Mouse (Mus musculus) lung, embryonic 14.5 days (tissue): ENCODE results near the gene Madcam1. TPM values are rescaled to one million over a fixed set of nuclear protein-coding genes. Genes with fewer than 3 reads are reported as not detected.
A peak's percentile ranks its signal among the peaks of the same experiment; 100 is the strongest.

Experiments used
- ATAC-seq: fragments of 200-750 bp; cut with Nextera tagmentation; 2 replicates; pipeline ENCODE4 v1.8.0; 2017; ENCODE audit warnings: mild to moderate bottlenecking, moderate TSS enrichment, moderate library complexity; ENCODE audit not compliant: insufficient read depth
- DNase-seq: peaks from one replicate; pipeline ENCODE4 v3.0.0-alpha.2; 2015
- H3K27ac ChIP-seq: fragments of 300-500 bp; sonication (generic); 2 replicates; pipeline ENCODE4 v1.5.1; 2014; ENCODE audit warnings: low read depth, mild to moderate bottlenecking, moderate library complexity
- H3K27me3 ChIP-seq: fragments of 300-500 bp; sonication (generic); 2 replicates; pipeline ENCODE4 v1.6.1; 2014; ENCODE audit warnings: low read length, control low read depth; ENCODE audit not compliant: insufficient read depth
- H3K36me3 ChIP-seq: fragments of 300-500 bp; sonication (generic); 2 replicates; pipeline ENCODE4 v1.6.1; 2014; ENCODE audit warnings: control low read depth; ENCODE audit not compliant: insufficient read depth
- H3K4me1 ChIP-seq: fragments of 300-500 bp; sonication (generic); 2 replicates; pipeline ENCODE4 v1.6.1; 2014; ENCODE audit warnings: antibody characterized with exemption, control low read depth; ENCODE audit not compliant: insufficient read depth
- H3K4me2 ChIP-seq: fragments of 300-500 bp; sonication (generic); 2 replicates; pipeline ENCODE4 v1.6.1; 2014; ENCODE audit warnings: mild to moderate bottlenecking
- H3K4me3 ChIP-seq: fragments of 300-500 bp; sonication (generic); 2 replicates; pipeline ENCODE4 v1.5.1; 2014; ENCODE audit warnings: low read depth, low read length
- H3K9ac ChIP-seq: fragments of 300-500 bp; sonication (generic); 2 replicates; pipeline ENCODE4 v1.6.1; 2014
- H3K9me3 ChIP-seq: fragments of 300-500 bp; sonication (generic); 2 replicates; pipeline ENCODE4 v1.6.1; 2016; ENCODE audit warnings: low read depth, low read length, control low read depth
- CTCF ChIP-seq: IDR thresholded peaks from 2 replicates; pipeline ENCODE4 v1.5.1; 2016; ENCODE audit warnings: antibody characterized with exemption, low read depth
- WGBS: fragments of 180-500 bp; shearing (Covaris S2); extraction: QIAGEN DNeasy Blood & Tissue Kit; methylation state at CpG from one replicate; pipeline ENCODE4 v1.1.7; 2014; 5-methylcytosine and 5-hydroxymethylcytosine counted together
- polyA plus RNA-seq: library from polyadenylated mRNA; unstranded; fragments of >200 nt; fragmentation: Nextera tagmentation; extraction: Ambion mirVana; gene quantifications from 2 replicates; pipeline ENCODE4 v1.2.1, GENCODE M21; 2014

Madcam1 gene
- polyA plus RNA-seq, 1 experiment from 2014 or later: 1.2 TPM

DNA sequence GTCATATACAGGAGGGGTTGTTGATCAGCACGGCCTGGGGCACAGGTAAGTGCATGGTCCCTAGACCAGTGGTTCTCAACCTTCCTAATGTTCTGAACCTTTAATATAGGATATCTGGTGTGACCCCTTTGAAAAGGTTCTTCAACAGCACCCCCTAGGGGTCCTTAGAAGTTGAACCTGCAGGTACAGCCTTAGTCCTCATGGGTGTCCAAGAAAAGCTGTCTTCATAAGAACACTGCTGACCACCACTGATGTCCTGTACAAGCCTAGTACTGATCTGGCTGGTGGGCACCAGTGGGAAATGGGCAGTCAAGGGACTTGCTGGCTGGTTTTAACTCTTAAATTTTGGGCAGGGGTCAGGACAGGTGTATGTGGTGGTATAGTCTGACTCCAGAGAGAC, 47.7 kb downstream of the Madcam1 start:
- Histone ChIP-seq H3K9me3 (no peaks in the 10 kb centered on the region), H3K27ac (no peak overlapping the region), H3K4me3 (no peak overlapping the region), H3K9ac (no peak overlapping the region), H3K27me3 (peaks cover 21% of the 10 kb centered on the region), H3K4me2 (no peak overlapping the region), H3K36me3 (peaks cover 49% of the 10 kb centered on the region), H3K4me1 (0 out of 2 replicates have a peak, but pooled peaks cover under 1% of the 10 kb centered on the region)
- ATAC-seq (0 out of 2 replicates have a peak, but pooled peaks have one; percentile 4), DNase-seq (no peak)
- 79% methylated on average over 1 of the region's 1 CpGs for WGBS
- TF ChIP-seq CTCF: peak; percentile 52

GRCm38 (mm10) chr10:79712499-79713126, 48.3 kb downstream of the Madcam1 start:
- 0 out of 2 replicates have a peak, but pooled peaks cover 4% of the 10 kb centered on the region for H3K4me1 ChIP-seq
- no peaks in the 10 kb centered on the region for H3K9me3 ChIP-seq
- no peak overlapping the region for H3K9ac ChIP-seq
- ATAC-seq: peak; percentile 63; the same call in 1 of the 2 replicates
- no peak overlapping the region for H3K4me3 ChIP-seq
- H3K27me3 ChIP-seq: peaks cover 27% of the 10 kb centered on the region
- peaks cover 44% of the 10 kb centered on the region for H3K36me3 ChIP-seq
- DNase-seq: peak; percentile 88
- peak; percentile 79 for TF ChIP-seq CTCF
- H3K4me2 ChIP-seq: no peak overlapping the region
- no peak overlapping the region for H3K27ac ChIP-seq
- WGBS: 15% methylated on average over 4 of the region's 6 CpGs

- Histone ChIP-seq H3K4me3 (no peak overlapping the region), H3K27ac (no peak overlapping the region), H3K4me1 (0 out of 2 replicates have a peak, but pooled peaks cover 4% of the 10 kb centered on the region), H3K9me3 (no peaks in the 10 kb centered on the region), H3K36me3 (peaks cover 39% of the 10 kb centered on the region), H3K27me3 (peaks cover 32% of the 10 kb centered on the region), H3K9ac (no peak overlapping the region), H3K4me2 (no peak overlapping the region)
- WGBS: 24% methylated on average over 1 of the region's 1 CpGs
- TF ChIP-seq CTCF: no peak
- ATAC-seq (no peak), DNase-seq (no peak)
These were observed 48.8 kb downstream of the Madcam1 start for GRCm38 (mm10) chr10:79713163-79713562.

DNA sequence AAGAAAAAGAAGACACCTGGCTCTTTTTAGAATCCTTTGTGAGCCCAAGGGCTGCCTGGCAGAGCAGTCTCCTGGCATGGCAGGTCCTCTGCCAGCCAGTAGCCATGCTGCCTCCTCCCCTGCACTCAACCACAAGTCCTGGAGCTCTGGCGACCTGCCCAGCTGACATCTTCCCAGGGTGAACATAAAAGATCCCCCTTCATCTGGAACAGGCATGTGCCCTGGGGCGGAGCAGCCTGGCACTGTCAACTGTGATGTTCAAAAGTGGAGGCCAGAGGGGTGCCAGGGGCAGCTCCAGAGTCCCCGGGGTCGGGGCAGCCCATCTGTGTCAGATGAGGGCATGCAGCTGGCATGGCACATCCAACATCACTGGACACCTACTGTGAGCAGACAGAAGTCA, 50.6 kb downstream of the Madcam1 start:
- no peak for TF ChIP-seq CTCF
- no peak for DNase-seq
- WGBS: 55% methylated on average over 4 of the region's 4 CpGs
- H3K4me1 ChIP-seq: 0 out of 2 replicates have a peak, but pooled peaks cover 4% of the 10 kb centered on the region
- no peak overlapping the region for H3K4me2 ChIP-seq
- H3K4me3 ChIP-seq: no peak overlapping the region
- no peak overlapping the region for H3K27ac ChIP-seq
- H3K9me3 ChIP-seq: no peaks in the 10 kb centered on the region
- ATAC-seq: no peak
- peaks cover 23% of the 10 kb centered on the region for H3K36me3 ChIP-seq
- H3K9ac ChIP-seq: no peak overlapping the region
- H3K27me3 ChIP-seq: peaks cover 41% of the 10 kb centered on the region

- 1% methylated on average over 54 of the region's 91 CpGs for WGBS
- Histone ChIP-seq H3K36me3 (peaks cover 9% of the 10 kb centered on the region), H3K27me3 (peaks cover 41% of the 10 kb centered on the region), H3K4me3 (peak within 1 kb of the TSS; percentile 55), H3K9me3 (no peaks in the 10 kb centered on the region), H3K4me1 (0 out of 2 replicates have a peak, but pooled peaks cover 4% of the 10 kb centered on the region), H3K4me2 (peak within 1 kb of the TSS; percentile 96), H3K9ac (no peak within 1 kb of the TSS; the same call in 1 of the 2 replicates), H3K27ac (no peak within 1 kb of the TSS)
- ATAC-seq (peak; percentile 16; the same call in 1 of the 2 replicates), DNase-seq (no peak)
- no peak for TF ChIP-seq CTCF
These were observed 52.1 kb downstream of the Madcam1 start, which contains the start of gene Hcn2 for GRCm38 (mm10) chr10:79716254-79716987. Gene Hcn2, plus strand, starts transcription at chr10:79716634.

DNA sequence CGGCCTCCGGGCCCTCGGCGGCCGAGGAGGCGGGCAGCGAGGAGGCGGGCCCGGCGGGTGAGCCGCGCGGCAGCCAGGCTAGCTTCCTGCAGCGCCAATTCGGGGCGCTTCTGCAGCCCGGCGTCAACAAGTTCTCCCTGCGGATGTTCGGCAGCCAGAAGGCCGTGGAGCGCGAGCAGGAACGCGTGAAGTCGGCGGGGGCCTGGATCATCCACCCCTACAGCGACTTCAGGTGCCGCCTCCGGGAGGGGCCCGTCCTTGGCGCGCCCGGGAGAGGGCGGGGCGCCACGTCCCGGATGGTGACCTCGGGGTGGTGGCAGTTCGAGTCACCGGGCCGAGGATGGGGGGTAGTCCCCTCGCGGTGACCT, 52.6 kb downstream of the Madcam1 start:
- DNase-seq (no peak), ATAC-seq (no peak)
- no peak overlapping the region; the same call in 1 of the 2 replicates for H3K9ac ChIP-seq
- peak overlapping the region; percentile 55 for H3K4me3 ChIP-seq
- peak overlapping the region; percentile 96 for H3K4me2 ChIP-seq
- H3K27ac ChIP-seq: no peak overlapping the region
- 0 out of 2 replicates have a peak, but pooled peaks cover 4% of the 10 kb centered on the region for H3K4me1 ChIP-seq
- no peak for TF ChIP-seq CTCF
- peaks cover 41% of the 10 kb centered on the region for H3K27me3 ChIP-seq
- H3K36me3 ChIP-seq: peaks cover 3% of the 10 kb centered on the region
- under 1% methylated on average over 37 of the region's 44 CpGs for WGBS
- H3K9me3 ChIP-seq: no peaks in the 10 kb centered on the region

GRCm38 (mm10) chr10:79717640-79718357, 53.4 kb downstream of the Madcam1 start:
- peaks cover 41% of the 10 kb centered on the region for H3K27me3 ChIP-seq

More at GRCm38 (mm10) chr10:79717640-79718357, 53.4 kb downstream of the Madcam1 start:
- ATAC-seq (no peak), DNase-seq (peak; percentile 94)
- peak overlapping the region; percentile 55 for H3K4me3 ChIP-seq
- H3K9ac ChIP-seq: no peak overlapping the region
- TF ChIP-seq CTCF: no peak
- peak overlapping the region; percentile 96 for H3K4me2 ChIP-seq
- 0 out of 2 replicates have a peak, but pooled peaks cover 4% of the 10 kb centered on the region for H3K4me1 ChIP-seq
- no peaks in the 10 kb centered on the region for H3K36me3 ChIP-seq
- WGBS: 3% methylated on average over 43 of the region's 43 CpGs
- no peak overlapping the region for H3K27ac ChIP-seq
- H3K9me3 ChIP-seq: no peaks in the 10 kb centered on the region

Other genes starting within 250 kb of the Madcam1 start
- not detected in 2 replicates for gene Vmn2r83, start 195.8 kb upstream of the Madcam1 start, polyA plus RNA-seq
- 34.9 and 37.1 TPM in 2 replicates for gene Plpp2, start 130.8 kb upstream of the Madcam1 start, polyA plus RNA-seq
- 49.6 and 55.3 TPM in 2 replicates for gene Mier2, start 109.4 kb upstream of the Madcam1 start, polyA plus RNA-seq
- not detected in 2 replicates for gene Theg, start 77.2 kb upstream of the Madcam1 start, polyA plus RNA-seq
- gene C2cd4c, start 50.5 kb upstream of the Madcam1 start, polyA plus RNA-seq: not detected in 2 replicates
- gene Shc2, start 26.6 kb upstream of the Madcam1 start, polyA plus RNA-seq: 5.8 and 7.1 TPM in 2 replicates
- not detected in 2 replicates for gene Odf3l2, start 18.8 kb upstream of the Madcam1 start, polyA plus RNA-seq
- 56.4 and 62.4 TPM in 2 replicates for gene Tpgs1, start 4.8 kb downstream of the Madcam1 start, polyA plus RNA-seq
- gene Cdc34, start 17.6 kb downstream of the Madcam1 start, polyA plus RNA-seq: 88.2 and 92.9 TPM in 2 replicates
- gene Gzmm, start 24.5 kb downstream of the Madcam1 start, polyA plus RNA-seq: 0.24 and 0.84 TPM in 2 replicates
- gene Bsg, start 39.9 kb downstream of the Madcam1 start, polyA plus RNA-seq: 842 and 871 TPM in 2 replicates
- gene Hcn2, start 52.1 kb downstream of the Madcam1 start, polyA plus RNA-seq: 0.14 TPM in 1 of 2 replicates, not detected in the other
- gene Polrmt, start 82.0 kb downstream of the Madcam1 start, polyA plus RNA-seq: 44.2 and 44.6 TPM in 2 replicates
- gene Fgf22, start 90.5 kb downstream of the Madcam1 start, polyA plus RNA-seq: 0.30 and 0.41 TPM in 2 replicates
- gene Rnf126, start 102.4 kb downstream of the Madcam1 start, polyA plus RNA-seq: 107 and 123 TPM in 2 replicates
- 12.2 and 12.4 TPM in 2 replicates for gene Fstl3, start 112.7 kb downstream of the Madcam1 start, polyA plus RNA-seq
- 0.11 TPM in 1 of 2 replicates, not detected in the other for gene Prss57, start 126.4 kb downstream of the Madcam1 start, polyA plus RNA-seq
- 68.1 and 72.4 TPM in 2 replicates for gene Palm, start 129.0 kb downstream of the Madcam1 start, polyA plus RNA-seq
- 5.0 and 6.1 TPM in 2 replicates for gene Misp, start 156.4 kb downstream of the Madcam1 start, polyA plus RNA-seq
- 355 and 366 TPM in 2 replicates for gene Ptbp1, start 189.9 kb downstream of the Madcam1 start, polyA plus RNA-seq
- gene Prtn3, start 209.9 kb downstream of the Madcam1 start, polyA plus RNA-seq: 3.5 and 3.7 TPM in 2 replicates
- gene Plppr3, start 210.1 kb downstream of the Madcam1 start, polyA plus RNA-seq: 31.3 and 37.4 TPM in 2 replicates
- gene Elane, start 221.7 kb downstream of the Madcam1 start, polyA plus RNA-seq: 0.18 and 0.26 TPM in 2 replicates
- not detected in 2 replicates for gene Cfd, start 226.3 kb downstream of the Madcam1 start, polyA plus RNA-seq
- gene Med16, start 244.4 kb downstream of the Madcam1 start, polyA plus RNA-seq: 55.5 and 58.7 TPM in 2 replicates
- 4.1 TPM in 1 of 2 replicates, not detected in the other for gene Gm26602, start 246.3 kb downstream of the Madcam1 start, polyA plus RNA-seq